Mouse (Mus musculus): Measurements from ENCODE around the gene Gm4302.
A peak's percentile ranks its signal among the peaks of the same experiment; 100 is the strongest.
"Not testable (repeated sequence)": the region's sequence is repeated elsewhere in the genome, so short reads cannot be mapped to it uniquely, and the experiment has no call there.

Gene Gm4302

GRCm38 (mm10) chr10:100340536-100340935 lies at the start of gene Gm4302:
Gene Gm4302 (plus strand): TSS chr10:100340836.
- DNase-seq, result not testable (repeated sequence)

GRCm38 (mm10) chr10:100296105-100296504 lies 44.5 kb upstream of the Gm4302 start:
- DNase-seq, result no peak

DNA sequence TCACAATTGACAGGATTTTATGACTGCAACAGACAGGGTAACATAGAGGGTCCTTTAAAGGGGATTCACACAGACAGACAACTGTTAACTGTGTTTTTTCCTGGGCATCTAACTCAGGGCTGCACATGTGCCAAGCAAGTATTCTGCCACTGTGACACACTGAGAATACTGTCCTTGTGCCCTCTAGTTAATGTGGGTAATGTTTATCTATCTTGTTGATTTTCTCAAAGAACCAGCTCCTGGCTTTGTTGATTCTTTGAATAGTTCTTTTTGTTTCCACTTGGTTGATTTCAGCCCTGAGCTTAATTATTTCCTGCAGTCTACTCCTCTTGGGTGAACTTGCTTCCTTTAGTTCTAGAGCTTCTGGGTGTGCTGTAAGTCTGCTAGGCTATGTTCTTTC lies 40.5 kb upstream of the Gm4302 start:
- not testable (repeated sequence) for DNase-seq

- DNase-seq, result not testable (repeated sequence)
Measured at GRCm38 (mm10) chr10:100335376-100335775, 5.3 kb upstream of the Gm4302 start, which contains the start of gene Gm4301. Gene Gm4301 (plus strand): TSS chr10:100335676.

GRCm38 (mm10) chr10:100345672-100346071 lies 5.0 kb downstream of the Gm4302 start, which contains the start of gene Gm4303:
Gene Gm4303 (plus strand): TSS chr10:100345972.
- not testable (repeated sequence) for DNase-seq

DNA sequence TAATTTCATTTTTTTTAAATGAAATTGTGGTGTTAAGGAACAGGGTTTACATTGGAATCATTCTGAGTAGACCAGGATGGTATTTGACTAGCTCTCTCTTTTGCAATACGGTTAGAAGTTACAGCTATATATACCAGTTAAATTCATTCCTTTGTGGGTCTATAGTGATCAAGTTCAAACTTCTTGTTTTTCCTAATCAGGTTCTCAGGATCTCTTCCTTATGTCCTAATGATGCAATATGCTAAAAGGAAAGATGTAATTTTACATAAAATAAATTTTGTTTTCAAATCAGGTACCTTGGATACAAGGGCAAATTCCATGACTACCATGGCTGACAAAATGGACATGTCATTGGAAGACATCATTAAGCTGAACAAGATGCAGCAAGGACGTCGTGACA lies 10.2 kb downstream of the Gm4302 start, which contains the start of gene Gm4305:
TSS of gene Gm4305 (plus strand) at position 301 of the 400 bp plus-strand sequence.
- not testable (repeated sequence) for DNase-seq

GRCm38 (mm10) chr10:100356841-100357240 lies 16.2 kb downstream of the Gm4302 start:
- peak; percentile 1 for DNase-seq

DNA sequence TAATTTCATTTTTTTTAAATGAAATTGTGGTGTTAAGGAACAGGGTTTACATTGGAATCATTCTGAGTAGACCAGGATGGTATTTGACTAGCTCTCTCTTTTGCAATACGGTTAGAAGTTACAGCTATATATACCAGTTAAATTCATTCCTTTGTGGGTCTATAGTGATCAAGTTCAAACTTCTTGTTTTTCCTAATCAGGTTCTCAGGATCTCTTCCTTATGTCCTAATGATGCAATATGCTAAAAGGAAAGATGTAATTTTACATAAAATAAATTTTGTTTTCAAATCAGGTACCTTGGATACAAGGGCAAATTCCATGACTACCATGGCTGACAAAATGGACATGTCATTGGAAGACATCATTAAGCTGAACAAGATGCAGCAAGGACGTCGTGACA lies 20.4 kb downstream of the Gm4302 start, which contains the start of gene Gm4307:
TSS of gene Gm4307 (plus strand) at position 301 of the 400 bp plus-strand sequence.
- DNase-seq, result not testable (repeated sequence)

GRCm38 (mm10) chr10:100382460-100382859 lies 41.8 kb downstream of the Gm4302 start, which contains the start of gene Gm4312:
Gene Gm4312 (minus strand): TSS chr10:100382560.
- not testable (repeated sequence) for DNase-seq

All from lung, postnatal 14 days (tissue).